Mouse (Mus musculus) cerebellum, adult 8-10 months (tissue): Measurements from ENCODE around the gene Mmp19.

Source experiments
- DNase-seq: peaks from one replicate; pipeline ENCODE4 v3.0.0; 2022

Gene Mmp19

DNA sequence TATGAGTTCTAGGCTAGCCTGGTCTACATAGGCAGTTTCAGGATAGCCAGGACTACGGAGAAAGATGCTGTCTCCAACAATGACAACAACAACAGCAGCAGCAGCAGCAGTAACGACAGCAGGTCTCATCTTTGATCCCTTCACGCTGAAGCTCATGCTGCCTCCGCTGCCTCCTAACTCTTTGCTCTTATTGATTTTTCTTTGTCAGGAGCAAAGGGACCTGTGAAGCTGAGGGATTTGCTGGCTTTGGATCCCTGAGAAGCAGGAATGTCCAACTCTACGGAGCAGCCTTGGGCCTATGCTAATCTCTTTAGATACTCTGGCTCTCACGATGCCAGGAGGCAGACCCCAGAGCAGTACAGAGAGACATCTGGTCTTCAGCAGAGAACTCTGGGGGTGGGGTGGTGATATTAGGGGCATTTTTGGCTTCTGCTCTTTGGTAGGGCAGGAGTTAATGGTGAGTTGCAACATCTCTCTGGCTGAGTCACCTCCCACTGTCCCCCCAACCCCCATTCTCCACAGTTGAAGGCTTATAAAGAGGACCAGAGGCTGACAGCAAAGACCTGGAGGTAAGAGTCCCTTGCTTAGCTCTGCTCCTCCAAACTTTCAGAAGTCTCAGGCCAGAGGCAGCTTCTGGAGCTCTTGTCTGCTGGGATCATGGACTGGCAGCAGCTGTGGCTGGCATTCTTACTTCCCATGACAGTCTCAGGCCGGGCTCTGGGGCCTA, at the start of gene Mmp19:
TSS of gene Mmp19 (plus strand) at position 513 of the 727 bp plus-strand sequence.
- no peak for DNase-seq

- no peak for DNase-seq
Measured at GRCm38 (mm10) chr10:128742616-128743015, 48.1 kb upstream of the Mmp19 start.

- no peak for DNase-seq
Measured at GRCm38 (mm10) chr10:128743235-128743634, 47.5 kb upstream of the Mmp19 start.

DNA sequence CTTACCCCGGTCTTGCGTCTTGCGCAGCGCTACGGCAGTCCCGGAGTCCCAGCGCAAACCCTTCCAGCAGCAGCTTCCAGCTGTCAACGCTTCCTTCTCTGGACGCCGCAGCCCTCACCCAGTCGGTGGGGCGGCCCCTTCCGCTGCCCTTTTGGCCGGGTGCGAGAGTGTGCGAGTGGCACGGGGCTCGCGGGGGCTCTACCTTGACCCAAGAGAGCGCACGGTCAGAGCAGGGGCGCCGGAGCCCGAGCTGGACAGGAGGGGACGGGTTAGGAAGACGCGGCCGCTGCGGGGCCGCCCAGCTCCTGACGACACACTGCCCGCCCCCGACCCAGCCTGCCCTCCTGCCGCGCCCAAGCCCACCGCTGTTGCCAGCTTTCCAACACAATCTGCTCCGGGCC, 46.9 kb upstream of the Mmp19 start:
- peak; percentile 50 for DNase-seq

- no peak for DNase-seq
Measured at GRCm38 (mm10) chr10:128744211-128744610, 46.5 kb upstream of the Mmp19 start.

GRCm38 (mm10) chr10:128744680-128745601, 45.8 kb upstream of the Mmp19 start, which contains the start of gene Dgka:
Gene Dgka, minus strand, starts transcription at chr10:128744855.
- DNase-seq: no peak

DNA sequence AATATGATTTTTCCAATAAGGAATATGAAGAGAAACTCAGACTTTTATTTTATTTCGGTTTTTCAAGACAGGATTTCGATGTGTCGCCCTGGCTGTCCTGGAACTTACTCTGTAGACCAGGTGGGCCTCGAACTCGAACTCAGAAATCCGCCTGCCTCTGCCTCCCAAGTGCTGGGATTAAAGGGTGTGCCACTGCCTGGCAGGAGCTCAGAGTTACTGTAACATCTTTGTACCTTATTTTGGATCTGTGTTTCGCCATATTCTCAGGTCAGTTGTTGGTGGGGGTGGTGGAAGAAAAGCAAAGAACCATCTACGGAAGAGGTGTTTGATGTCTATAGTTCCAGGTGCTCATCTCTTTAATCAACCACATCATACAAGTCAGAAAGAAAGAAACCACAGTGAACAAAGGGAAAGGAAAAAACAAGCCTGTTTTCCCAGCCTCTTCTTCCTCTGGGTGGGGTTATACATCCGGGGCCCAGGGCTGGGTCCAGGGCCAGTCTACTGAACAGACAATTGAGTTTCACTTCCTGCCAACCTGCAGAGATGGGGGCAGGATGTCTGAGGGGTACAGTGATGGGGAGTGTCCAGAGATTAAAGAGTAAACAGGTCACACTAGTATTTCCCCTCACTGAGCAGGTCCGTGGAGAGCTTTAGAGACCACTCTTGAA, 44.6 kb upstream of the Mmp19 start:
- no peak for DNase-seq

DNA sequence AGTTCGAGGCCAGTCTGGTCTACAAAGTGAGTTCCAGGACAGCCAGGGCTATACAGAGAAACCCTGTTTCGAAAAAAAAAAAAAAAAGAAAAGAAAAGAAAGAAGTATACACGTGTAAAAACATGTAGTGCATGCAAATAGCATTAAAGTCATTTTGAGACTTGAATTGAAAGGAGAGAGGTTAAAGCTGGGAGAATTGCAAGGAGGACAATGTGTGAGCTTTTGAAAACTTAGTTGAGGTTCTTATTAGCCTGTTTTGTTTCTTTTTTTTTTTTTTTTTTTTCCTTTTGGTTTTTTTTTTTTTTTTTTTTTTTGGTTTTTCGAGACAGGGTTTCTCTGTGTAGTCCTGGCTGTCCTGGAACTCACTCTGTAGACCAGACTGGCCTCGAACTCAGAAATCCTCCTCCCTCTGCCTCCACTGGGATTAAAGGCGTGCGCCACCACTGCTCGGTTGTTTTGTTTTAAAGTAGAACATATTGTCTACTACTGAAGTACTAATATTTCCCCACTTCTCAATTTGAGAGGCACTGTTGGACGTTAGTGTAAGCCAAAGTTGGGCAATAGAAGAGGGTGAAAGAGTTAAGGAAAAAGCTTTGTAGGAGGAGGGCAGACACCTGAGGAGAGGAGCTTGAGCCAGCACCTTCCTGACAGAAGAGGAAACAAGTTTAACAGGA, 43.6 kb upstream of the Mmp19 start:
- DNase-seq: no peak

- DNase-seq: peak; percentile 53
Measured at GRCm38 (mm10) chr10:128747646-128748251, 43.0 kb upstream of the Mmp19 start, which contains the start of gene Pym1. Gene Pym1, plus strand, starts transcription at chr10:128747889.

GRCm38 (mm10) chr10:128748252-128748864, 42.4 kb upstream of the Mmp19 start:
- peak; percentile 74 for DNase-seq

- DNase-seq: no peak
Measured at GRCm38 (mm10) chr10:128772895-128773294, 17.8 kb upstream of the Mmp19 start.

- no peak for DNase-seq
Measured at GRCm38 (mm10) chr10:128773685-128774084, 17.0 kb upstream of the Mmp19 start.

DNA sequence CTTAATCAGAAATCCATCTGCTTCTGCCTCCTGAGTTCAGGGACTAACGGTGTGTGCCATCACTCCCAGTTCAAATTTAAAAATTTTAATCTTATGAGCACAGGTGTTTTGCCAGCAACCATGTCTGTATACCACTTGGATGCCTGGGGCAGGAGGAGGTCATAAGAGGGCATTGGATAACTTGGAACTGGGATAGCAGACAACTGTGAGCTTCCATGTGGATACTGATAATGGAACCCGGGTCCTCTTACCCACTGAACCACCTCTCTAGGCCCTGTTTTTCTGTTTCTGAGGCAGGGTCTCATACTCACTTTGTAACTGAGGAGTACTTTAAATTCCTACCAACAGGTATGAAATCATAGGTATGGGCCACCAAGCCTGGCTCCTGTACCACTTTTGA, 12.3 kb upstream of the Mmp19 start:
- DNase-seq: no peak

- DNase-seq: no peak
Measured at GRCm38 (mm10) chr10:128779011-128779795, 11.5 kb upstream of the Mmp19 start.

DNA sequence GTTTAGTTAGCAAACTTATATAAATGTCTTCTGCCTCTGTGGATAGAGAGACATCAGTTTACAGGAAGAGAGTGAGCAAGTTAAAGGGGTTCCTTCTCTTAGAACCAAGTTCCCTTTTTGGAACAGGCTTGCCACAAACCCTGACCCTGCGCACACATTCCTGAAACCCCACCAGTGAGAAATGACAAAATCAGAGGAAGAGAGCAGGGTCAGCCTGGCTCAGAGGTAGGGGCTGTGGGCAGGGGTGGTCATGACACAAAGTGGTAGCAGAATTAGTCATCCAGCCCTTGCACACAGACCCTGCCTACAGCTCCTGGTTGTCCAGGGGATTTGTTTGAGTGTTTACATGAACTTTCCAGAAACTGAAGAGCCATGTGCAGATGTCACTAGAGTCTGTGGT, 10.5 kb upstream of the Mmp19 start:
- DNase-seq: no peak

- DNase-seq: no peak
Measured at GRCm38 (mm10) chr10:128792041-128792440, 1.3 kb downstream of the Mmp19 start.

DNA sequence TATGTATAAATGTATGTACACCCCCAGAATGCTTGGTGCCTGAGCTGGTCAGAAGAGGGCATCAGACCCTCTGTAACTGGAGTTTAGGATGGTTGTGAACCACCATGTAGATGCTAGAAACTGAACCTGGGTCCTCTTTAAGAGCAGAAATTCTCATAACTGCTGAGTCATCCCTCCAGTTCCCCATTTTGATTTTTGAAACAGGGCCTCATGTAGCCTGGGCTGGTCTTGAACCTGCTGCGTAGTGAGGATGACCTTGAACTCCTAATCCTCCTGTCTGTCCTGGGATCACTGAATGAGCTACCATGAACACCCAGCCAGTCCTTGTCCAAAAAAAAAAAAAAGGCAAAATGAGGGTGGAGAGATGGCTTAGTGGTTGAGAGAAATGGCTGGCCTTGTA, 2.5 kb downstream of the Mmp19 start:
- no peak for DNase-seq

GRCm38 (mm10) chr10:128794391-128794790, 3.7 kb downstream of the Mmp19 start:
- no peak for DNase-seq

DNA sequence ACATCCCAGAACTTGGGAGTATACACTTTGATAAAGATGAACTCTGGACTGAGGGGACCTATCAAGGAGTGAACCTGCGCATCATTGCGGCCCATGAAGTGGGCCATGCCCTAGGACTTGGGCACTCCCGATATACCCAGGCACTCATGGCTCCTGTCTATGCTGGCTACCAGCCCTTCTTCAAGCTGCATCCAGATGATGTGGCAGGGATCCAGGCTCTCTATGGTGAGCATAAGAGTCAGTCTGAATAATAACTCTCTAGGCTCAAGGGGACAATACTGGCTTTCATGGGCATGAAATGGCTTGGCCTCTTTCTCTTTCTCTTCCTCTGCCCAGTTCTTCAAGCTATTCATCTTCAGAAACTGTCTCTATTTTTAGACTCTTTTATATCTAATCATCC, 4.9 kb downstream of the Mmp19 start:
- DNase-seq: no peak

DNA sequence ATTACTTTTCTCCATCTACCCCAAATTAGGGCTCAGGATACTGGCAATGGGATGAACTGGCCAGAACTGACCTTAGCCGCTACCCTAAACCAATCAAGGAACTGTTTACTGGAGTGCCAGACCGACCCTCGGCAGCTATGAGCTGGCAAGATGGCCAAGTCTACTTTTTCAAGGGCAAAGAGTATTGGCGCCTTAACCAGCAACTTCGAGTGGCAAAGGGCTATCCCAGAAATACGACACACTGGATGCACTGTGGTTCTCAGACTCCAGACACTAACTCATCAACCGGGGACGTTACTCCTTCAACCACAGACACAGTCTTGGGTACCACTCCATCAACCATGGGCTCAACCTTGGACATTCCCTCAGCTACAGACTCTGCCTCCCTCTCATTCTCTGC, 8.0 kb downstream of the Mmp19 start:
- DNase-seq: no peak

- no peak for DNase-seq
Measured at GRCm38 (mm10) chr10:128801981-128802495, 11.3 kb downstream of the Mmp19 start.
